11 mouse cellular contexts compared by ENCODE assay signal in genomic region chr2:165969391-165969790, GRCm38 (mm10). TPM values are rescaled to one million over a fixed set of nuclear protein-coding genes. Genes with fewer than 3 reads are reported as not detected.
A peak's percentile ranks its signal among the peaks of the same experiment; 100 is the strongest.
DNase-seq lines count a peak whose midpoint lies in the region; ATAC-seq and TF ChIP-seq lines count a peak whose summit lies in the region.
"Had no signal": no experiment of that assay in that cellular context is flagged by ENCODE, and none has a peak within 500 bp of the region (broad histone marks: within the 10 kb centered on the region; RNA-seq: fewer than 3 reads in every experiment).

No protein-coding gene starts in this region.

- no peaks in the 10 kb centered on the region for H3K36me3 ChIP-seq in lung, postnatal 0 days (ENCODE audit: insufficient read depth, low read length)
- H3K36me3 ChIP-seq in stomach, embryonic 15.5 days: no peaks in the 10 kb centered on the region
- H3K36me3 ChIP-seq in limb, embryonic 10.5 days: no peaks in the 10 kb centered on the region
- H3K36me3 ChIP-seq: forebrain, embryonic 15.5 days; hindbrain, embryonic 12.5 days; midbrain, embryonic 12.5 days had no signal

- ATAC-seq in lung, postnatal 0 days: peak; percentile 60
- no peak for ATAC-seq in stomach, embryonic 15.5 days (ENCODE audit: insufficient read depth, low FRiP score, low read depth)
- ATAC-seq: forebrain, embryonic 15.5 days had no signal

- H3K4me3 ChIP-seq in gastrocnemius, adult 2 months: no peak overlapping the region
- H3K4me3 ChIP-seq in lung, postnatal 0 days (ENCODE audit: low read depth, low read length): no peak overlapping the region
- H3K4me3 ChIP-seq in stomach, embryonic 15.5 days (replicated peaks): no peak overlapping the region
- H3K4me3 ChIP-seq in limb, embryonic 10.5 days: no peak overlapping the region
- H3K4me3 ChIP-seq: forebrain, embryonic 15.5 days; hindbrain, embryonic 12.5 days; midbrain, embryonic 12.5 days had no signal

- TF ChIP-seq EP300 in lung, postnatal 0 days (IDR thresholded peaks at IDR 0.05): no peak

- 0 out of 2 replicates have a peak overlapping the region, but pooled peaks have one; percentile 5 for H3K4me2 ChIP-seq in lung, postnatal 0 days (replicated peaks; ENCODE audit: low read depth, low read length)
- H3K4me2 ChIP-seq in stomach, embryonic 15.5 days: no peak overlapping the region
- H3K4me2 ChIP-seq: forebrain, embryonic 15.5 days; hindbrain, embryonic 12.5 days; midbrain, embryonic 12.5 days had no signal

- DNase-seq in gastrocnemius, adult 2 months: no peak
- no peak for DNase-seq in gastrocnemius, postnatal 36 days
- DNase-seq in lung, postnatal 0 days (ENCODE audit: low spot score): peak; percentile 39
- no peak for DNase-seq in lung, postnatal 4 days
- DNase-seq in liver: peak; percentile 60
- no peak for DNase-seq in limb, embryonic 10.5 days (ENCODE audit: low spot score)
- no peak for DNase-seq in thymus, postnatal 4 days

- intact Hi-C loops in gastrocnemius, adult 2 months (cut with DNase I): no loop called here
- intact Hi-C loops in gastrocnemius, postnatal 36 days (cut with DNase I): no loop called here

- WGBS in lung, postnatal 0 days: 24% methylated on average over 8 of the region's 8 CpGs
- WGBS in stomach, embryonic 15.5 days: 28% methylated on average over 8 of the region's 8 CpGs
- 63% methylated on average over 8 of the region's 8 CpGs for WGBS in limb, embryonic 10.5 days

- no peaks in the 10 kb centered on the region for H3K4me1 ChIP-seq in lung, postnatal 0 days (ENCODE audit: insufficient read depth, low read depth, low read length)
- peaks cover 5% of the 10 kb centered on the region; the same call in 1 of the 2 replicates for H3K4me1 ChIP-seq in stomach, embryonic 15.5 days
- H3K4me1 ChIP-seq in limb, embryonic 10.5 days: peaks cover 11% of the 10 kb centered on the region

- peak overlapping the region; percentile 57 for H3K27ac ChIP-seq in gastrocnemius, adult 2 months
- H3K27ac ChIP-seq in lung, postnatal 0 days (ENCODE audit: low read length): peak overlapping the region; percentile 38; the same call in 1 of the 2 replicates
- peak overlapping the region; percentile 57 for H3K27ac ChIP-seq in stomach, embryonic 15.5 days
- no peak overlapping the region for H3K27ac ChIP-seq in limb, embryonic 10.5 days
- H3K27ac ChIP-seq: forebrain, embryonic 15.5 days had no signal

- no peaks in the 10 kb centered on the region for H3K9me3 ChIP-seq in lung, postnatal 0 days (ENCODE audit: low read length)
- H3K9me3 ChIP-seq in stomach, embryonic 15.5 days: no peaks in the 10 kb centered on the region
- H3K9me3 ChIP-seq in limb, embryonic 10.5 days (replicated peaks): no peaks in the 10 kb centered on the region
- H3K9me3 ChIP-seq: forebrain, embryonic 15.5 days; hindbrain, embryonic 12.5 days; midbrain, embryonic 12.5 days had no signal

- no peak for TF ChIP-seq CTCF in gastrocnemius, adult 2 months (IDR thresholded peaks at IDR 0.05)
- TF ChIP-seq CTCF in lung, postnatal 0 days (IDR thresholded peaks at IDR 0.05): no peak

- H3K27me3 ChIP-seq in lung, postnatal 0 days (replicated peaks; ENCODE audit: insufficient read depth, low read length): no peaks in the 10 kb centered on the region
- no peaks in the 10 kb centered on the region for H3K27me3 ChIP-seq in stomach, embryonic 15.5 days (replicated peaks)
- no peaks in the 10 kb centered on the region for H3K27me3 ChIP-seq in limb, embryonic 10.5 days (ENCODE audit: low read depth, poor library complexity, severe bottlenecking)
- H3K27me3 ChIP-seq: forebrain, embryonic 15.5 days; hindbrain, embryonic 12.5 days; midbrain, embryonic 12.5 days had no signal

- H3K9ac ChIP-seq in lung, postnatal 0 days (replicated peaks; ENCODE audit: low read depth): no peak overlapping the region
- no peak overlapping the region for H3K9ac ChIP-seq in stomach, embryonic 15.5 days
- H3K9ac ChIP-seq: forebrain, embryonic 15.5 days; hindbrain, embryonic 12.5 days; midbrain, embryonic 12.5 days had no signal

RNA-seq across cellular contexts. Expression of gene Ncoa3, which starts 23.0 kb away (rescaled TPM):
- 10 to 100 TPM; 21.0 to 24.8 TPM for total RNA-seq in gastrocnemius, adult 2 months (2021)
- 10 to 100 TPM; 13.5 to 13.9 TPM for total RNA-seq in gastrocnemius, postnatal 36 days (2021)
- 8.5 and 10.4 TPM in 2 replicates for polyA plus RNA-seq in lung, postnatal 0 days (2015; fragmentation: Nextera tagmentation; extraction: Ambion mirVana)
- polyA plus RNA-seq in stomach, embryonic 15.5 days (2015; fragmentation: Nextera tagmentation; extraction: Ambion mirVana): 12.9 and 14.1 TPM in 2 replicates
- polyA plus RNA-seq in limb, embryonic 10.5 days (2016; fragmentation: Nextera tagmentation; extraction: Ambion mirVana): 15.5 and 15.7 TPM in 2 replicates

Comparison
In these comparisons a context has a peak if more than half of its experiments do, and no peak if none do; other contexts are left out.
1. DNase-seq: peak in lung, postnatal 0 days (single experiment) and liver (single experiment); none in gastrocnemius, adult 2 months (single experiment), gastrocnemius, postnatal 36 days (0 of 2), lung, postnatal 4 days (0 of 2), limb, embryonic 10.5 days (single experiment) and thymus, postnatal 4 days (single experiment).